Mouse (Mus musculus) MEL (cell line): ENCODE measurements around the gene H2-Oa. TPM values are rescaled to one million over a fixed set of nuclear protein-coding genes. Genes with fewer than 3 reads are reported as not detected.
A peak's percentile ranks its signal among the peaks of the same experiment; 100 is the strongest.

Experiments used
- DNase-seq: peaks from one replicate; pipeline ENCODE4 v3.0.0; 2011; ENCODE audit warnings: low read depth, low spot score
- H3K27ac ChIP-seq: 2 replicates; pipeline ENCODE4 v1.5.1; 2012; ENCODE audit warnings: low read depth, mild to moderate bottlenecking, control low read depth, low read length, moderate library complexity; ENCODE audit not compliant: control insufficient read depth
- H3K27me3 ChIP-seq, 2 experiments: fragments of 150-350 bp in 1 of 2; sonication (generic) in 1 of 2; 2 replicates each; pipeline ENCODE4 v1.6.1; 2012; ENCODE audit warnings: low read length in 2 of 2, mild to moderate bottlenecking in 2 of 2, improper control_type of control experiment in 1 of 2, moderate library complexity in 1 of 2; ENCODE audit not compliant: insufficient read depth in 2 of 2, control insufficient read depth in 1 of 2
- H3K36me3 ChIP-seq, 2 experiments: 2 replicates each; pipeline ENCODE4 v1.6.1; 2012 to 2014; ENCODE audit warnings: low read length in 2 of 2, improper control_type of control experiment in 1 of 2, inconsistent platforms in 1 of 2, mild to moderate bottlenecking in 1 of 2; ENCODE audit not compliant: insufficient read depth in 2 of 2, control insufficient read depth in 1 of 2
- H3K4me1 ChIP-seq, 2 experiments: fragments of 150-350 bp in 1 of 2; sonication (generic) in 1 of 2; 2 replicates each; pipeline ENCODE4 v1.6.1; 2012; ENCODE audit warnings: low read length in 2 of 2, improper control_type of control experiment in 1 of 2, mild to moderate bottlenecking in 1 of 2; ENCODE audit not compliant: insufficient read depth in 2 of 2, control insufficient read depth in 1 of 2
- H3K4me3 ChIP-seq, 2 experiments: fragments of 150-350 bp in 1 of 2; sonication (generic) in 1 of 2; 2 replicates each; pipeline ENCODE4 v1.5.1; 2012; ENCODE audit warnings: low read depth in 2 of 2, low read length in 2 of 2, mild to moderate bottlenecking in 2 of 2, moderate library complexity in 2 of 2, control low read depth in 1 of 2, improper control_type of control experiment in 1 of 2; ENCODE audit not compliant: control insufficient read depth in 1 of 2, insufficient read depth in 1 of 2
- H3K79me2 ChIP-seq: 2 replicates; pipeline ENCODE4 v1.6.1; 2012; ENCODE audit warnings: mild to moderate bottlenecking, low read length, moderate library complexity; ENCODE audit not compliant: control insufficient read depth, poor library complexity, insufficient read depth
- H3K9ac ChIP-seq: 2 replicates; pipeline ENCODE4 v1.6.1; 2012; ENCODE audit warnings: low read depth, mild to moderate bottlenecking, control low read depth, low read length, moderate library complexity; ENCODE audit not compliant: control insufficient read depth, poor library complexity, severe bottlenecking
- H3K9me3 ChIP-seq: fragments of 150-350 bp; sonication (generic); replicated peaks from 2 replicates; pipeline ENCODE4 v1.6.1; 2012; ENCODE audit warnings: mild to moderate bottlenecking, low read length, improper control_type of control experiment, moderate library complexity; ENCODE audit not compliant: insufficient read depth
- BHLHE40 ChIP-seq: IDR thresholded peaks from 2 replicates; pipeline ENCODE4 v1.6.1; 2012; ENCODE audit warnings: low read depth, mild to moderate bottlenecking, inconsistent platforms, low read length, improper control_type of control experiment, borderline replicate concordance
- CHD1 ChIP-seq: IDR thresholded peaks from 2 replicates; pipeline ENCODE4 v1.6.1; 2012; ENCODE audit warnings: low read depth, mild to moderate bottlenecking, inconsistent platforms, low read length, improper control_type of control experiment
- CHD2 ChIP-seq: IDR thresholded peaks from 2 replicates; pipeline ENCODE4 v1.6.1; 2011; ENCODE audit warnings: low read length, improper control_type of control experiment
- CTCF ChIP-seq, 3 experiments: IDR thresholded peaks in 2 of 3; conservative IDR thresholded peaks in 1 of 3; 2 replicates each; pipeline ENCODE4 v1.5.1; 2011 to 2012; ENCODE audit warnings: low read length in 3 of 3, low read depth in 2 of 3, mild to moderate bottlenecking in 2 of 3, improper control_type of control experiment in 1 of 3, inconsistent platforms in 1 of 3, mixed read lengths in 1 of 3, moderate library complexity in 1 of 3; ENCODE audit not compliant: control insufficient read depth in 1 of 3, insufficient read depth in 1 of 3, poor library complexity in 1 of 3, severe bottlenecking in 1 of 3
- EP300 ChIP-seq, 2 experiments: IDR thresholded peaks; 2 replicates each; pipeline ENCODE4 v1.6.1; 2011; ENCODE audit warnings: improper control_type of control experiment in 2 of 2, low read length in 2 of 2, low read depth in 1 of 2, mild to moderate bottlenecking in 1 of 2
- ETS1 ChIP-seq: IDR thresholded peaks from 2 replicates; pipeline ENCODE4 v1.6.1; 2012; ENCODE audit warnings: low read depth, mild to moderate bottlenecking, inconsistent platforms, low read length, improper control_type of control experiment, moderate library complexity
- GABPA ChIP-seq: IDR thresholded peaks from 2 replicates; pipeline ENCODE4 v1.6.1; 2012; ENCODE audit warnings: low read depth, mild to moderate bottlenecking, inconsistent platforms, low read length, improper control_type of control experiment, moderate library complexity
- GATA1 ChIP-seq: IDR thresholded peaks from 2 replicates; pipeline ENCODE4 v1.6.1; 2011; ENCODE audit warnings: low read depth, low read length, improper control_type of control experiment
- HCFC1 ChIP-seq: IDR thresholded peaks from 2 replicates; pipeline ENCODE4 v1.6.1; 2012; ENCODE audit warnings: low read depth, mild to moderate bottlenecking, inconsistent platforms, low read length, improper control_type of control experiment, moderate library complexity
- JUND ChIP-seq: IDR thresholded peaks from 2 replicates; pipeline ENCODE4 v1.6.1; 2011; ENCODE audit warnings: low read depth, mild to moderate bottlenecking, improper control_type of control experiment, low read length
- KAT2A ChIP-seq: conservative IDR thresholded peaks from 2 replicates; pipeline ENCODE4 v1.6.1; 2012; ENCODE audit warnings: low read depth, low read length, improper control_type of control experiment, inconsistent platforms
- MAFK ChIP-seq: IDR thresholded peaks from 2 replicates; pipeline ENCODE4 v1.6.1; 2011; ENCODE audit warnings: low read depth, mild to moderate bottlenecking, low read length, improper control_type of control experiment, borderline replicate concordance
- MAX ChIP-seq: IDR thresholded peaks from 2 replicates; pipeline ENCODE4 v1.6.1; 2011; ENCODE audit warnings: low read length, improper control_type of control experiment
- MAZ ChIP-seq: IDR thresholded peaks from 2 replicates; pipeline ENCODE4 v1.6.1; 2012; ENCODE audit warnings: low read depth, mild to moderate bottlenecking, inconsistent platforms, low read length, improper control_type of control experiment
- MEF2A ChIP-seq: IDR thresholded peaks from 2 replicates; pipeline ENCODE4 v1.6.1; 2014; ENCODE audit warnings: low read depth, mild to moderate bottlenecking, inconsistent platforms, low read length, improper control_type of control experiment; ENCODE audit not compliant: poor library complexity, insufficient replicate concordance, severe bottlenecking; ENCODE audit errors: extremely low read depth
- MXI1 ChIP-seq: IDR thresholded peaks from 2 replicates; pipeline ENCODE4 v1.6.1; 2011; ENCODE audit warnings: mild to moderate bottlenecking, low read depth, low read length, improper control_type of control experiment
- MYB ChIP-seq: IDR thresholded peaks from 2 replicates; pipeline ENCODE4 v1.6.1; 2011; ENCODE audit warnings: mild to moderate bottlenecking, low read depth, low read length, improper control_type of control experiment
- MYC ChIP-seq: IDR thresholded peaks from 2 replicates; pipeline ENCODE4 v1.6.1; 2011; ENCODE audit warnings: low read depth, mild to moderate bottlenecking, low read length, improper control_type of control experiment, moderate library complexity
- NELFE ChIP-seq: IDR thresholded peaks from 2 replicates; pipeline ENCODE4 v1.6.1; 2011; ENCODE audit warnings: low read depth, low read length, improper control_type of control experiment
- NRF1 ChIP-seq: IDR thresholded peaks from 2 replicates; pipeline ENCODE4 v1.6.1; 2014; ENCODE audit warnings: low read depth, mild to moderate bottlenecking, inconsistent platforms, low read length, improper control_type of control experiment, moderate library complexity; ENCODE audit not compliant: poor library complexity, insufficient read depth, severe bottlenecking
- POLR2A ChIP-seq, 2 experiments: IDR thresholded peaks; 2 replicates each; pipeline ENCODE4 v1.6.1; 2011 to 2012; ENCODE audit warnings: low read length in 2 of 2, mild to moderate bottlenecking in 2 of 2, control low read depth in 1 of 2, improper control_type of control experiment in 1 of 2, low read depth in 1 of 2, moderate library complexity in 1 of 2; ENCODE audit not compliant: control insufficient read depth in 1 of 2, insufficient read depth in 1 of 2, poor library complexity in 1 of 2
- POLR2AphosphoS2 ChIP-seq: IDR thresholded peaks from 2 replicates; pipeline ENCODE4 v1.6.1; 2011; ENCODE audit warnings: low read length, improper control_type of control experiment
- POLR2AphosphoS5 ChIP-seq: IDR thresholded peaks from 2 replicates; pipeline ENCODE4 v1.6.1; 2012; ENCODE audit warnings: low read depth, borderline replicate concordance, mild to moderate bottlenecking, inconsistent platforms, low read length, moderate library complexity, mixed read lengths
- RAD21 ChIP-seq: IDR thresholded peaks from 2 replicates; pipeline ENCODE4 v1.6.1; 2011; ENCODE audit warnings: mild to moderate bottlenecking, low read depth, low read length, improper control_type of control experiment
- RCOR1 ChIP-seq: IDR thresholded peaks from 2 replicates; pipeline ENCODE4 v1.6.1; 2012; ENCODE audit warnings: low read depth, mild to moderate bottlenecking, inconsistent platforms, low read length, improper control_type of control experiment
- SIN3A ChIP-seq: IDR thresholded peaks from 2 replicates; pipeline ENCODE4 v1.6.1; 2012; ENCODE audit warnings: low read length, improper control_type of control experiment, inconsistent platforms
- SMC3 ChIP-seq: IDR thresholded peaks from 2 replicates; pipeline ENCODE4 v1.6.1; 2011; ENCODE audit warnings: low read depth, low read length, improper control_type of control experiment
- TAL1 ChIP-seq: IDR thresholded peaks from 2 replicates; pipeline ENCODE4 v1.6.1; 2012; ENCODE audit warnings: mild to moderate bottlenecking, inconsistent platforms, low read length, moderate library complexity, mixed read lengths
- TBP ChIP-seq: IDR thresholded peaks from 2 replicates; pipeline ENCODE4 v1.8.0; 2011; ENCODE audit warnings: low read depth, low read length, improper control_type of control experiment
- TCF12 ChIP-seq: IDR thresholded peaks from 2 replicates; pipeline ENCODE4 v1.6.1; 2014; ENCODE audit warnings: low read depth, mild to moderate bottlenecking, inconsistent platforms, low read length, improper control_type of control experiment, moderate library complexity
- UBTF ChIP-seq: IDR thresholded peaks from 2 replicates; pipeline ENCODE4 v1.6.1; 2012; ENCODE audit warnings: low read depth, mild to moderate bottlenecking, inconsistent platforms, low read length, improper control_type of control experiment, moderate library complexity, borderline replicate concordance; ENCODE audit not compliant: insufficient read depth
- USF1 ChIP-seq: IDR thresholded peaks from 2 replicates; pipeline ENCODE4 v1.6.1; 2014; ENCODE audit warnings: low read depth, mild to moderate bottlenecking, inconsistent platforms, low read length, improper control_type of control experiment, moderate library complexity
- USF2 ChIP-seq, 2 experiments: IDR thresholded peaks; 2 replicates each; pipeline ENCODE4 v1.6.1; 2011 to 2012; ENCODE audit warnings: improper control_type of control experiment in 2 of 2, low read length in 2 of 2, borderline replicate concordance in 1 of 2, inconsistent platforms in 1 of 2, low read depth in 1 of 2, mild to moderate bottlenecking in 1 of 2; ENCODE audit not compliant: insufficient read depth in 1 of 2
- ZC3H11A ChIP-seq: IDR thresholded peaks from 2 replicates; pipeline ENCODE4 v1.6.1; 2012; ENCODE audit warnings: low read depth, mild to moderate bottlenecking, inconsistent platforms, low read length, improper control_type of control experiment
- ZKSCAN1 ChIP-seq: IDR thresholded peaks from 2 replicates; pipeline ENCODE4 v1.6.1; 2012; ENCODE audit warnings: low read depth, mild to moderate bottlenecking, inconsistent platforms, low read length, improper control_type of control experiment, moderate library complexity
- ZMIZ1 ChIP-seq: IDR thresholded peaks from 2 replicates; pipeline ENCODE4 v1.6.1; 2012; ENCODE audit warnings: low read depth, mild to moderate bottlenecking, inconsistent platforms, low read length, improper control_type of control experiment, moderate library complexity
- ZNF384 ChIP-seq: IDR thresholded peaks from 2 replicates; pipeline ENCODE4 v1.6.1; 2012; ENCODE audit warnings: low read depth, mild to moderate bottlenecking, inconsistent platforms, low read length, improper control_type of control experiment
- polyA plus RNA-seq, 2 experiments: library from polyadenylated mRNA; stranded (reverse) in 1 of 2; unstranded in 1 of 2; fragments of >175 nt in 1 of 2; fragments of >200 nt in 1 of 2; gene quantifications; 2 replicates each; pipeline versions ENCODE4 v1.2.1 to v1.2.4; 2012; ENCODE audit warnings: low replicate concordance in 2 of 2, low read depth in 1 of 2; ENCODE audit not compliant: insufficient read length in 2 of 2, insufficient read depth in 1 of 2, missing spikeins in 1 of 2
- total RNA-seq: library from RNA; depleted of rRNA; stranded (reverse); fragments of 300-350 nt; gene quantifications from 2 replicates; pipeline ENCODE4 v1.2.3, GENCODE M21; 2012

Gene H2-Oa
- total and polyA plus RNA-seq, 3 experiments = 2.2 to 3.9 TPM; not detected in 1

- H3K27ac ChIP-seq = peak overlapping the region; percentile 96
- H3K9ac ChIP-seq = peak overlapping the region; percentile 74
- no peaks in the 10 kb centered on the region; the same call in 1 of the 2 replicates for H3K79me2 ChIP-seq
- H3K4me1 ChIP-seq = peaks cover 7 to 21% of the 10 kb centered on the region in 2 experiments
- H3K4me3 ChIP-seq = peak overlapping the region; percentile 52 to 69
- peaks cover 0 to 6% of the 10 kb centered on the region in 2 experiments; a peak in 2 of 4 replicates for H3K36me3 ChIP-seq
- no peaks in the 10 kb centered on the region for H3K27me3 ChIP-seq
- no peaks in the 10 kb centered on the region for H3K9me3 ChIP-seq
- DNase-seq = peak; percentile 89
- TF ChIP-seq CTCF (IDR thresholded peaks at IDR 0.05 in 2 of 3, conservative IDR thresholded peaks at IDR 0.05 in 1 of 3; ENCODE audit: control insufficient read depth in 1 of 3, insufficient read depth in 1 of 3, low read depth in 2 of 3, low read length in 3 of 3, poor library complexity in 1 of 3, severe bottlenecking in 1 of 3) (no peak), ZNF384 (peak; percentile 46), USF1 (no peak), USF2 (IDR thresholded peaks at IDR 0.05; ENCODE audit: borderline replicate concordance in 1 of 2, insufficient read depth in 1 of 2, low read depth in 1 of 2, low read length in 2 of 2) (no peak), POLR2AphosphoS5 (no peak), ZMIZ1 (0 out of 2 replicates have a peak, but pooled peaks have one; percentile 82), MAFK (no peak), GABPA (no peak), RAD21 (no peak), KAT2A (peak; percentile 44; the same call in 1 of the 2 replicates), MYC (peak; percentile 67; the same call in 1 of the 2 replicates), SIN3A (peak; percentile 89), ETS1 (peak; percentile 85), MYB (peak; percentile 66), GATA1 (peak; percentile 89), HCFC1 (peak; percentile 56; the same call in 1 of the 2 replicates), MEF2A (no peak), CHD2 (no peak; the same call in 1 of the 2 replicates), TBP (peak; percentile 77; the same call in 1 of the 2 replicates), MXI1 (peak; percentile 80), POLR2AphosphoS2 (no peak), ZC3H11A (no peak), MAZ (peak; percentile 85), BHLHE40 (peak; percentile 54; the same call in 1 of the 2 replicates), UBTF (no peak), SMC3 (no peak; the same call in 1 of the 2 replicates), JUND (no peak), POLR2A (IDR thresholded peaks at IDR 0.05; ENCODE audit: control insufficient read depth in 1 of 2, insufficient read depth in 1 of 2, low read depth in 1 of 2, low read length in 2 of 2, poor library complexity in 1 of 2) (peak in 1 of 2 experiments; percentile 50; a peak in 2 of 4 replicates), EP300 (IDR thresholded peaks at IDR 0.05; ENCODE audit: low read depth in 1 of 2, low read length in 2 of 2) (peak; percentile 80 to 86), NRF1 (no peak), CHD1 (0 out of 2 replicates have a peak, but pooled peaks have one; percentile 46), TCF12 (peak; percentile 74), MAX (peak; percentile 77), ZKSCAN1 (no peak), RCOR1 (peak; percentile 64), TAL1 (no peak), NELFE (peak; percentile 70)
Observed at GRCm38 (mm10) chr17:34088124-34088523, 4.0 kb upstream of the H2-Oa start.
